Mouse (Mus musculus): ENCODE data around the gene Pik3ip1.

GRCm38 (mm10) chr11:3333111-3333695, 3.0 kb downstream of the Pik3ip1 start:
- TF ChIP-seq CTCF (IDR thresholded peaks at IDR 0.05; ENCODE audit: borderline replicate concordance, insufficient read depth, low read depth, low read length) (no peak), POLR2A (IDR thresholded peaks at IDR 0.05; ENCODE audit: borderline replicate concordance, insufficient read depth, low read length) (no peak)
